Mouse (Mus musculus): ENCODE data around the gene Gm9112.
A peak's percentile ranks its signal among the peaks of the same experiment; 100 is the strongest.
"Not testable (repeated sequence)": the region's sequence is repeated elsewhere in the genome, so short reads cannot be mapped to it uniquely, and the experiment has no call there.

The Gm9112 gene

DNA sequence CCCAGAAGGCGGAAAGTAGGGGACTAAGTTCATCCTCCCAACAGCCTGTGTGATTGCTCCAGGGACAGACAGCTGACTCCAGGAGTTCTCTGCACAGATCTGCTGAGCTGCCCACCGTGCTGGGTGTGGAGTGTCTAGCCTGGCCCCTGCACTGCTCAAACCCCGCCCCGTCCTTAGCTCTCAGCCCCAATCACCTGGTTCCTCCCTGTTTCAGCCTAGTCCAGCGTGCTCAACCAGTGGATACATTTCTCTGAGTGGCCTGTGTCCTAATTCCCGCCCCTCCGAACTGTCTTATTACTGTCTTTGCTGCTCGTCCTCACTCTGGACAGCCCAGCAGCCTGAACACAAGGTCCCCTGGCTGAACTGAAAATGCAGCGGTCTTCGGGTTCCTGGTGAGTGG lies at the start of gene Gm9112, which contains the start of gene Dmrtc1b:
Gm9112 (minus strand) TSS at position 101 of the 400 bp plus-strand sequence.
Dmrtc1b (plus strand) TSS at position 331 of the 400 bp plus-strand sequence.
- DNase-seq, result not testable (repeated sequence)

- DNase-seq, result not testable (repeated sequence)
Measured at GRCm38 (mm10) chrX:102724226-102724625, 16.8 kb upstream of the Gm9112 start.

DNA sequence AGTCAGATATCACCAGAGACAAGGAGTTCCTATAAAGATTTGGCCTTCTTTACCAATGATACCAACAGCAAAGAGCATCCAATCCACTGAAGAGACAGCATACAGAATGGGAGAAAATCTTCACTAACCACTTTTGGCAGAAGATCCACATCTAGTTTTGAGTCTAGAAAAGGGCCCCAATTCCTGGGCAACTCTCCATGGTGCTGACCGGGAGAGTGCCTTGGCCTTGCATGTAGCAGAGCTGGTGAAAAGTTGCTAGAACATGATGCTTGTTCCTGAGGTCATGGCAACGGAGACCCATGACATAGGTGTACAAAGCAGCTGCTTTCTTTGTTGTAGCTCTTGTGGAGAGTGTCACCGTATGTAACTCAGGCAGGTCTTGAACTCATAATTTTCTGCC lies 6.8 kb downstream of the Gm9112 start:
- DNase-seq, result not testable (repeated sequence)

GRCm38 (mm10) chrX:102689252-102689651 lies 18.2 kb downstream of the Gm9112 start:
- DNase-seq, result peak; percentile 17

DNA sequence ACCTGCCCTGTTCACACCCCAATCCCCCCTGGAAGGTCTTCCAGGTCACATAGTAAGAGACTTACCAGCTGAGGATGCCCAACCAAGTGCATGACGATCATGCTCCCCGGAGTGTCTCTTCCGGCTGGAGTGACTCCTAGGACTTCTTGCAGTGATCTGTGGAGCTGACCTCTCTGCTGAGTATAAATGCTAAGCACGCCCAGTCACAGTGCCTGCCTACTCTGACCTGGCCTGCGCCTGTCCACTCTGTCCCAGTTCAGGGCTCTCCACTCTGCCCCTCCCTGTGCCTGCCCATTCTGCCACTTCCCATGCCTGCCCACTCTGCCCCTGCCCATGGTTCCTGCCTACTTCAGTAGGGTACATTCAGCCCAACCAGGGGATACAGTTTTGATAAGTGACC lies 20.6 kb downstream of the Gm9112 start, which contains the start of gene Gm3880:
Gm3880 (minus strand) TSS at position 101 of the 400 bp plus-strand sequence.
- DNase-seq, result not testable (repeated sequence)

DNA sequence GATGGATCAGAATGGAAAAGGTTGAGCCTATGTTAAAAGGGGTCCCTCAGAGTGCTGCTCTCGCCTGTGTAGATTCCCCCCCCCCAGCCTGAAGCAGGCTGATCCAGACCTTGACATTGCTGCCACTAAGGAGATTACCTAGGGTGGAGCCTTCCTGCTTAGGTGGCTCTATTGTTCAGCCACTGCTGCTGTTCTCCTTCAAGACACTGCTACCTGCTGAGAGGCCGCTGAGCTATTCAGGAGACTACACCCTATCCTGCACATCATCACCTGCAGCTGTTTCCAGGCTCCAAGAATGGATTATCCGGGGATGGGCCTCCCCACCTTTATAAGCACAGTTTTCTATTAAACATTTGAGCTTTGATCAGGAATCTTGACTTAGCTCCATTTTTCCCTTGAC lies 22.7 kb downstream of the Gm9112 start:
- DNase-seq, result not testable (repeated sequence)

DNA sequence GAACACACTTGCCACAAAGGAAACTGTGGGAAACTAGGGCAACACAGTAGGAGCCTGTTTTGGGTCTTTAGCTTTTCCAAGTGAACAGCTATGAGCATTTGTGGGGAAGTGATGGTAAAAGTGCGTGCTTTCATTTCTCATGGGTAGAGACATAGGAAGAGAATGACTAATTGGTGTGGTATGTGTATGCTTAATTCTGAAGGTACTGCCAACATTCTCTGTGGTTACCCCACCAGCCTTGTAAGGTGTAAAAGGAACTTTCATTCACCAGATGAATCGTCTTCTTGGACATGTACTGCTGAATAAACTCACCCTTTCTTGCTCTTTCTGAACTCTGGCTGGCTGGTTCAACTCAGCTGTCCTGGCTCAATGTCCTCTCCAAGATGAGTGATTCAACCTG lies 40.8 kb downstream of the Gm9112 start:
- DNase-seq, result no peak

- no peak for DNase-seq
Measured at GRCm38 (mm10) chrX:102660712-102661111, 46.7 kb downstream of the Gm9112 start.

All from cerebellum, adult 9-10 months (tissue).